Comparison of ENCODE assay signal across 23 mouse cellular contexts in genomic region chr5:115581662-115582061, GRCm38 (mm10). TPM values are rescaled to one million over a fixed set of nuclear protein-coding genes. Genes with fewer than 3 reads are reported as not detected.
A peak's percentile ranks its signal among the peaks of the same experiment; 100 is the strongest.
DNase-seq lines count a peak whose midpoint lies in the region; ATAC-seq and TF ChIP-seq lines count a peak whose summit lies in the region.
"Had no signal": no experiment of that assay in that cellular context is flagged by ENCODE, and none has a peak within 500 bp of the region (broad histone marks: within the 10 kb centered on the region; RNA-seq: fewer than 3 reads in every experiment).

No protein-coding gene starts in this region.

- no peak for ATAC-seq in intestine, postnatal 0 days
- no peak for ATAC-seq in intestine, embryonic 16.5 days
- ATAC-seq: forebrain, embryonic 13.5 days; forebrain, embryonic 15.5 days; forebrain, postnatal 0 days; Patski had no signal

- peaks cover 90% of the 10 kb centered on the region for H3K36me3 ChIP-seq in intestine, postnatal 0 days (ENCODE audit: control insufficient read depth, insufficient read depth)
- H3K36me3 ChIP-seq in intestine, embryonic 16.5 days (ENCODE audit: control insufficient read depth, insufficient read depth, low read length) = peaks cover 73% of the 10 kb centered on the region
- H3K36me3 ChIP-seq in heart, embryonic 10.5 days = peaks cover 98% of the 10 kb centered on the region

- WGBS in intestine, postnatal 0 days = 97% methylated on average over 9 of the region's 9 CpGs
- whole genome bisulfite sequencing in intestine, embryonic 16.5 days = 93% methylated on average over 9 of the region's 9 CpGs
- WGBS in heart, embryonic 10.5 days = 92% methylated on average over 9 of the region's 9 CpGs

- TF ChIP-seq CTCF in intestine, postnatal 0 days (IDR thresholded peaks at IDR 0.05; ENCODE audit: low read depth) = no peak

- no peak overlapping the region for H3K4me3 ChIP-seq in intestine, postnatal 0 days (ENCODE audit: low read depth, low read length)
- no peak overlapping the region for H3K4me3 ChIP-seq in intestine, embryonic 16.5 days (ENCODE audit: low read length)
- no peak overlapping the region for H3K4me3 ChIP-seq in heart, embryonic 10.5 days
- H3K4me3 ChIP-seq: embryonic facial prominence, embryonic 10.5 days; embryonic facial prominence, embryonic 12.5 days; forebrain, embryonic 13.5 days; forebrain, embryonic 15.5 days had no signal

- H3K4me1 ChIP-seq in intestine, postnatal 0 days (replicated peaks; ENCODE audit: control insufficient read depth, insufficient read depth, low read length) = no peaks in the 10 kb centered on the region
- H3K4me1 ChIP-seq in intestine, embryonic 16.5 days (ENCODE audit: control insufficient read depth, insufficient read depth, low read length) = no peaks in the 10 kb centered on the region
- H3K4me1 ChIP-seq in heart, embryonic 10.5 days = 0 out of 2 replicates have a peak, but pooled peaks cover 7% of the 10 kb centered on the region
- H3K4me1 ChIP-seq: embryonic facial prominence, embryonic 10.5 days; embryonic facial prominence, embryonic 12.5 days; forebrain, embryonic 15.5 days had no signal

- H3K27me3 ChIP-seq in intestine, postnatal 0 days (replicated peaks; ENCODE audit: control insufficient read depth, insufficient read depth, low read length) = no peaks in the 10 kb centered on the region
- H3K27me3 ChIP-seq in intestine, embryonic 16.5 days (replicated peaks; ENCODE audit: control insufficient read depth, insufficient read depth, low read length) = no peaks in the 10 kb centered on the region
- no peaks in the 10 kb centered on the region for H3K27me3 ChIP-seq in heart, embryonic 10.5 days (ENCODE audit: insufficient read depth, poor library complexity, severe bottlenecking)
- H3K27me3 ChIP-seq: embryonic facial prominence, embryonic 12.5 days; forebrain, embryonic 13.5 days; forebrain, embryonic 15.5 days; Patski had no signal

- H3K9me3 ChIP-seq in intestine, postnatal 0 days (ENCODE audit: control insufficient read depth) = 0 out of 2 replicates have a peak, but pooled peaks cover 5% of the 10 kb centered on the region
- H3K9me3 ChIP-seq in intestine, embryonic 16.5 days (ENCODE audit: control insufficient read depth, low read length) = peaks cover 6% of the 10 kb centered on the region; the same call in 1 of the 2 replicates
- 0 out of 2 replicates have a peak, but pooled peaks cover 11% of the 10 kb centered on the region for H3K9me3 ChIP-seq in heart, embryonic 10.5 days
- H3K9me3 ChIP-seq: forebrain, embryonic 15.5 days; G1E had no signal

- H3K9ac ChIP-seq in intestine, postnatal 0 days (ENCODE audit: low read depth, low read length) = no peak overlapping the region
- no peak overlapping the region for H3K9ac ChIP-seq in intestine, embryonic 16.5 days (ENCODE audit: low read depth, low read length)
- H3K9ac ChIP-seq: embryonic facial prominence, embryonic 12.5 days; forebrain, embryonic 13.5 days; forebrain, embryonic 15.5 days; forebrain, postnatal 0 days had no signal

- peak overlapping the region; percentile 46; the same call in 1 of the 2 replicates for H3K27ac ChIP-seq in intestine, postnatal 0 days (ENCODE audit: low read depth, low read length)
- H3K27ac ChIP-seq in intestine, embryonic 16.5 days (ENCODE audit: low read length) = no peak overlapping the region
- no peak overlapping the region for H3K27ac ChIP-seq in heart, embryonic 10.5 days
- H3K27ac ChIP-seq: embryonic facial prominence, embryonic 10.5 days; embryonic facial prominence, embryonic 12.5 days; forebrain, embryonic 13.5 days; forebrain, embryonic 15.5 days had no signal

- DNase-seq in ES-CJ7 (ENCODE audit: low read depth, low spot score) (peak; percentile 87), R1 (ENCODE audit: low read depth, low spot score) (peak; percentile 96), ZHBTc4 (ENCODE audit: low read depth, low spot score) (peak; percentile 92)
- no peak for DNase-seq in heart, adult 11 months
- no peak for DNase-seq in heart, embryonic 10.5 days (ENCODE audit: low spot score)
- no peak for DNase-seq in spleen, postnatal 4 days (ENCODE audit: low spot score in 2 of 2)
- DNase-seq: adrenal gland, adult 2 months; adrenal gland, postnatal 10 days; adrenal gland, postnatal 25 days; cerebellum, adult 11 months; cerebellum, adult 18-20 months; cerebellum, adult 8-10 months; cerebellum, adult 9-11 months; cerebellum, postnatal 14 days; forebrain, postnatal 0 days had no signal

- no peak overlapping the region for H3K4me2 ChIP-seq in intestine, postnatal 0 days (replicated peaks; ENCODE audit: low read depth)
- H3K4me2 ChIP-seq in intestine, embryonic 16.5 days (ENCODE audit: low read depth, low read length) = no peak overlapping the region
- H3K4me2 ChIP-seq: embryonic facial prominence, embryonic 12.5 days; forebrain, embryonic 13.5 days; forebrain, embryonic 15.5 days had no signal

RNA-seq across cellular contexts. Expression of gene Gcn1l1, which starts 16.6 kb away (rescaled TPM):
- 9.3 and 9.6 TPM in 2 replicates for polyA plus RNA-seq in intestine, postnatal 0 days (2015; fragmentation: Nextera tagmentation; extraction: Ambion mirVana)
- 25.5 and 26.3 TPM in 2 replicates for polyA plus RNA-seq in intestine, embryonic 16.5 days (2015; fragmentation: Nextera tagmentation; extraction: Ambion mirVana)
- 47.8 and 49.8 TPM in 2 replicates for polyA plus RNA-seq in heart, embryonic 10.5 days (2016; fragmentation: Nextera tagmentation; extraction: Ambion mirVana)

RNA-seq across cellular contexts. Expression of gene Rplp0, which starts 22.4 kb away (rescaled TPM):
- 832 and 868 TPM in 2 replicates for polyA plus RNA-seq in intestine, postnatal 0 days (2015; fragmentation: Nextera tagmentation; extraction: Ambion mirVana)
- 1,506 and 1,615 TPM in 2 replicates for polyA plus RNA-seq in intestine, embryonic 16.5 days (2015; fragmentation: Nextera tagmentation; extraction: Ambion mirVana)
- polyA plus RNA-seq in heart, embryonic 10.5 days (2016; fragmentation: Nextera tagmentation; extraction: Ambion mirVana) = 1,223 and 1,345 TPM in 2 replicates

RNA-seq across cellular contexts. Expression of gene Rab35, which starts 50.0 kb away (rescaled TPM):
- 16.7 and 17.3 TPM in 2 replicates for polyA plus RNA-seq in intestine, postnatal 0 days (2015; fragmentation: Nextera tagmentation; extraction: Ambion mirVana)
- polyA plus RNA-seq in intestine, embryonic 16.5 days (2015; fragmentation: Nextera tagmentation; extraction: Ambion mirVana) = 4.4 and 5.1 TPM in 2 replicates
- polyA plus RNA-seq in heart, embryonic 10.5 days (2016; fragmentation: Nextera tagmentation; extraction: Ambion mirVana) = 16.5 and 18.8 TPM in 2 replicates

Comparison
In these comparisons a context has a peak if more than half of its experiments do, and no peak if none do; other contexts are left out.
1. DNase-seq: peak in ES-CJ7 (single experiment), R1 (single experiment) and ZHBTc4 (single experiment); none in heart, adult 11 months (single experiment), heart, embryonic 10.5 days (single experiment) and spleen, postnatal 4 days (0 of 2).